Mouse (Mus musculus): ENCODE results near the gene Upk3bl. TPM values are rescaled to one million over a fixed set of nuclear protein-coding genes. Genes with fewer than 3 reads are reported as not detected.
A peak's percentile ranks its signal among the peaks of the same experiment; 100 is the strongest.

Upk3bl gene
- polyA plus RNA-seq (2015; fragmentation: Nextera tagmentation; extraction: Ambion mirVana) = 5.4 and 8.7 TPM in 2 replicates

DNA sequence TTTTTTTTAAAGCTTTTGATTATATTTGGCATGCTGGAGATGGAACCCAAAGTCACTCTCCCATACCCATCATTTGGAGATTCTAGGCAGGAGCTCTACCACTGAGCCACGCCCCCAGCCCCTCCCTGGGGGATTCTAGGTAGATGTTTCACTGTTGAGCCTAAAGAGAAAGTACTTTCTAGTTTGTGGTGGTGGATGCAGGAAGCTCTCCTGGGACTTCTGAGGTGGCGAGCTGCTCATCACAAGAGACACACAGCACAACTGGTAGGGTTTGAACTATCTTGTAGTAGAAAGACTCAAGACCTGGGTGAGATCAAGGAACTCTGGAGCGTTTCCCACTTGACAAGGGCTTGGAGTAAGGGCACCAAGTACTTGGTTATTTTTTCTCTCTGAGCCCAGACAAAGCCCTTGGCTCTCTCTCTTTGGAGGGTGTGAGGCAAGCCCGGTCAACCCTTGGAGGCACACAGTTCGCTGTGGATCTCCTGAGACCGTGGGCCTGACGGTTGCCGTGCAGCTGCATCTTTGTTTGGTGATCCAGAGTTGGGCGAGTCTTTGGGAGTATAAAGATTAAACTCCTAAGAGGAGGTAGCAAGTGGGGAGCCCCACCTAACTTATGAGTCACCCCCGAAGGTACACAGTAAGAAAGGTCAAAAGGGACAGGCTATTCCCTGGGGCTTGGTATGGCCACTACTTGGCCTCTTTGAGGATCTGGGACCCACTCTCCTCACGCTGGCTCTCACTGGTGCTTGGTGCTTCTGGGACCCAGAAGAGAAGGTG is at the start of gene Upk3bl:
TSS of gene Upk3bl (plus strand) at position 192 of the 777 bp plus-strand sequence.
- Histone ChIP-seq H3K36me3 (ENCODE audit: control insufficient read depth, insufficient read depth, low read length) (no peaks in the 10 kb centered on the region), H3K4me2 (ENCODE audit: low read depth, low read length) (no peak within 1 kb of the TSS), H3K4me3 (ENCODE audit: low read length) (no peak within 1 kb of the TSS), H3K27me3 (ENCODE audit: control insufficient read depth, insufficient read depth, low read depth, low read length) (no peaks in the 10 kb centered on the region; the same call in 1 of the 2 replicates), H3K9me3 (ENCODE audit: control insufficient read depth, low read length) (no peaks in the 10 kb centered on the region), H3K4me1 (replicated peaks; ENCODE audit: control insufficient read depth, insufficient read depth, low read length) (peaks cover 16% of the 10 kb centered on the region), H3K9ac (ENCODE audit: low read length) (no peak within 1 kb of the TSS), H3K27ac (ENCODE audit: low read length) (peak within 1 kb of the TSS; percentile 65)
- ATAC-seq (ENCODE audit: low read depth) = no peak
- 85% methylated on average over 11 of the region's 11 CpGs for WGBS

DNA sequence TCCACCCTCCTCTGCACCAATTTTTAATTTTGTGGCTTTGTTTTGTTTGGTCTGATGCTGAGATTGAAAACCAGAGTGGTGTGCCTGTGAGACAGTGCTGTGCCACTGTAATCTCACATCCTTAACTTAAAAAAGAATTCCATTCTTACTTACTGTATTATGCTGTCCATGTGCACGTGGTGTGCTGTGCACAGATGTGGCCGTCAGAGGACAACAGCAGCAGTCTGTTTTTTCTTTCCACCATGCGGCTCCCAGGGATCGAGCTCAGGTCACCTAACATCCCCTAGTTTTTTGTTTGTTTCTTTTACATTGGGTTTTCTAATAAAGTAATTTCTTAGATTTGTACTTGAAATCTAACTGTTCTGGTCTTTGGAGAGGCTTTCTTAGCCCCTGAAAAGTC is 49.8 kb upstream of the Upk3bl start:
- Histone ChIP-seq H3K36me3 (ENCODE audit: control insufficient read depth, insufficient read depth, low read length) (peaks cover 13% of the 10 kb centered on the region), H3K9me3 (ENCODE audit: control insufficient read depth, low read length) (no peaks in the 10 kb centered on the region), H3K4me3 (ENCODE audit: low read length) (no peak overlapping the region), H3K4me2 (ENCODE audit: low read depth, low read length) (no peak overlapping the region), H3K9ac (ENCODE audit: low read length) (no peak overlapping the region), H3K27ac (ENCODE audit: low read length) (no peak overlapping the region), H3K27me3 (ENCODE audit: control insufficient read depth, insufficient read depth, low read depth, low read length) (no peaks in the 10 kb centered on the region), H3K4me1 (replicated peaks; ENCODE audit: control insufficient read depth, insufficient read depth, low read length) (peaks cover 3% of the 10 kb centered on the region; the same call in 1 of the 2 replicates)
- no peak for ATAC-seq (ENCODE audit: low read depth)
- 78% methylated on average over 4 of the region's 4 CpGs for WGBS

DNA sequence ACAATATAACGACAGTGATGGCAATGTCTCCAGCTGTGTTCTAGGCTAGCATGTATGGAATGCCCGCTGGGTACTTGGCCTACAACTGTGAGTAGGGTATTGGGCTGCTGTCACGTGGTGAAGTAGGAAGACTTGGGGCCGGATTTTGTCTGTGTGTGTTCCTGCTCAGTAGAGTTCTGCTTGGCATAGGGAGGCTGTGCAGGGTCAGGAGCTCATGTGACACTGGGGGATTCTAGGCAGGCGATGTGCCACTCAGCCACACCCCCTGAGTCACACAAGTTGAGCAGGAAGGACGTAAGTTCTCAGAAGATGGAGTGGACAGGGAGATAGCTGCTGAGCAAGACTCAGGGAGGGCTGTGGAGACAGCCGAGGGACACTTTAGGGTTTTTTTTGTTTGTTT is 46.5 kb upstream of the Upk3bl start:
- peaks cover 2% of the 10 kb centered on the region; the same call in 1 of the 2 replicates for H3K4me1 ChIP-seq (replicated peaks; ENCODE audit: control insufficient read depth, insufficient read depth, low read length)
- H3K4me2 ChIP-seq (ENCODE audit: low read depth, low read length) = no peak overlapping the region
- H3K36me3 ChIP-seq (ENCODE audit: control insufficient read depth, insufficient read depth, low read length) = peaks cover 16% of the 10 kb centered on the region
- no peak for ATAC-seq (ENCODE audit: low read depth)
- H3K4me3 ChIP-seq (ENCODE audit: low read length) = no peak overlapping the region
- H3K27me3 ChIP-seq (ENCODE audit: control insufficient read depth, insufficient read depth, low read depth, low read length) = no peaks in the 10 kb centered on the region
- WGBS = 69% methylated on average over 7 of the region's 7 CpGs
- no peaks in the 10 kb centered on the region for H3K9me3 ChIP-seq (ENCODE audit: control insufficient read depth, low read length)
- H3K27ac ChIP-seq (ENCODE audit: low read length) = no peak overlapping the region
- no peak overlapping the region for H3K9ac ChIP-seq (ENCODE audit: low read length)

DNA sequence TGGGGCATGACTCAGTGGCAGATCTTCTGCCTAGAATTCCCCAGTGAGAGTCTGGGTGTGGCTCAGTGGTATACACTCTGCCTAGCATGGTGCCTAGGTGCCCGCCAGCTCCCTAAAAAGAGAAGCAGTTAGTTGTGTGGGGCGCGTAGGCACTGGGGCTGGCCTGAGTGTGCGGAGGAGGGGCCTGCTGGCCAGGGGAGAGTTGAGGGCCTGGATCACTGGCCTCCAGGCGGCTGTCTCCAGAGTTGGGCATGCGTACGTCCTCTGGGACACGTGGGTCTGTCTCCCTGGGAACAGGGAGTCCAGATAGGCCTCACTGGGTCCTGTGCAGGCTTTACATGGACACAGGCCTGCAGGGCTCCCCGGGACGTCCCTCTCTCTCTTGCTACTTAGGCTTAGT is 39.4 kb upstream of the Upk3bl start:
- Histone ChIP-seq H3K4me3 (ENCODE audit: low read length) (no peak overlapping the region), H3K9me3 (ENCODE audit: control insufficient read depth, low read length) (no peaks in the 10 kb centered on the region), H3K36me3 (ENCODE audit: control insufficient read depth, insufficient read depth, low read length) (peaks cover 21% of the 10 kb centered on the region), H3K9ac (ENCODE audit: low read length) (peak overlapping the region; percentile 32; the same call in 1 of the 2 replicates), H3K27ac (ENCODE audit: low read length) (peak overlapping the region; percentile 84), H3K4me1 (replicated peaks; ENCODE audit: control insufficient read depth, insufficient read depth, low read length) (peaks cover 21% of the 10 kb centered on the region), H3K27me3 (ENCODE audit: control insufficient read depth, insufficient read depth, low read depth, low read length) (no peaks in the 10 kb centered on the region), H3K4me2 (ENCODE audit: low read depth, low read length) (no peak overlapping the region)
- peak; percentile 26; the same call in 1 of the 2 replicates for ATAC-seq (ENCODE audit: low read depth)
- WGBS = 78% methylated on average over 10 of the region's 10 CpGs

DNA sequence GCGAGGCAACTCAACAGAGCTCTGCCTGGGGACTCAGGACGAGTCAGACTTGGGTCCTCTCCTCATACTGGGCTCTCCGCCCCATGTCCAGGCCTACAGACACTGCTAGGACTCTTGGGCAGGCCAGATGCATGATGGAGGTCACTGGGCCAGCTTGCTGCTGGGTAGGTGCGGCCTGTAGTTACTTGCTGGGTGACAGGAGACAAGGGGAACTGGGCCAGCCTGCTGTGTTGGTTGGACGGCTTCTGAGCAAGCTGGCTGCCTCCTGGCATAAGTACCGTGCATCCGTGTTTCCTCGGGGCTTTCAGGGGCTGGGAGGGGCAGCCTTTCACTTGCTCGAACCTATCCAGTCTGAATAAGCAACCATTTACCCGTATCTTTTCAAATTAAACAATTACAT is 38.7 kb upstream of the Upk3bl start:
- no peak overlapping the region for H3K4me3 ChIP-seq (ENCODE audit: low read length)
- 71% methylated on average over 10 of the region's 10 CpGs for WGBS
- 0 out of 2 replicates have a peak overlapping the region, but pooled peaks have one; percentile 23 for H3K9ac ChIP-seq (ENCODE audit: low read length)
- peaks cover 22% of the 10 kb centered on the region for H3K36me3 ChIP-seq (ENCODE audit: control insufficient read depth, insufficient read depth, low read length)
- ATAC-seq (ENCODE audit: low read depth) = peak; percentile 29; the same call in 1 of the 2 replicates
- H3K27ac ChIP-seq (ENCODE audit: low read length) = peak overlapping the region; percentile 84
- no peak overlapping the region for H3K4me2 ChIP-seq (ENCODE audit: low read depth, low read length)
- no peaks in the 10 kb centered on the region for H3K27me3 ChIP-seq (ENCODE audit: control insufficient read depth, insufficient read depth, low read depth, low read length)
- peaks cover 23% of the 10 kb centered on the region for H3K4me1 ChIP-seq (replicated peaks; ENCODE audit: control insufficient read depth, insufficient read depth, low read length)
- H3K9me3 ChIP-seq (ENCODE audit: control insufficient read depth, low read length) = no peaks in the 10 kb centered on the region

DNA sequence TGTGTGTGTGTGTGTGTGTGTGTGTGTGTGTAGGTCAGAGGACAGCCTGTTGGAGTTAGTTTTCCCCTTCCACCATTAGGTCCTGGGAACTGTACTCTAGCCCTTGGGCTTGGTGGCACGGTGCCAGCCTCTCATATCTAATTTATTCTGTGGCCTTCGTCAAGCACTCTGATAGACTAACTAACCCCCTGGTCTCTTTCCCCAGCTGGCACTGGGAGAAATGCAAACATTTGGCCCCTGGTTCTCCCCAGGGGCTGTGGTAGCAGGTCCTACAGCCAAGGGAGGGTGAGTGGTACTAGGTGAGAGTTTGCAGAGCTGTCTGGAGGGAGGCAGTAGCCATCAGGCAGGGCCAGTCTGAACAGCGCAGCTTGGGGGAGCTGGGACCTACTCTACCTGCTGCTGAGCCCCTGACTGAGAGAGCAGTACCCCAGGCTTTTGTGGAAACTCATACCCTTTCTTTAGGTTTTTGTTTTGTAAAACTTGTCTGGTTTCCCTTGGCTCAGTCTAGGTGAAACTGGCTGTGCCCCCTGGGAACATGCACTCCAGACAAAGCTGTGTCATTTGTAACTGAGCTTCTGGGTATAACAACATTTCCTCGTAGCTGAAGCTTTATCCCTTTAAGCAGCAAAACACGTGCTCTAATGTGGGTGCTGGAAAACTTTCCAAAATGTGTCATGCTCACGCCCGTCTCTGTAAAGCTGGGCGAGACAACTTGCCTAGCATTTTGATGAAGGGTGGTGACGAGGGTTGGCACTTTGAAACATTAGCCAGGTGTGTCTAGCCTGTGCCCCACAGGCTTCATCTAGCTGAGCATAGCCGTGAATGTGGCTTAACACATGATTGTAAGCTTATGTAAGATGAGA is 38.0 kb upstream of the Upk3bl start:
- Histone ChIP-seq H3K27me3 (ENCODE audit: control insufficient read depth, insufficient read depth, low read depth, low read length) (no peaks in the 10 kb centered on the region), H3K27ac (ENCODE audit: low read length) (peak overlapping the region; percentile 84), H3K36me3 (ENCODE audit: control insufficient read depth, insufficient read depth, low read length) (peaks cover 21% of the 10 kb centered on the region; the same call in 1 of the 2 replicates), H3K9ac (ENCODE audit: low read length) (no peak overlapping the region), H3K4me1 (replicated peaks; ENCODE audit: control insufficient read depth, insufficient read depth, low read length) (peaks cover 23% of the 10 kb centered on the region), H3K9me3 (ENCODE audit: control insufficient read depth, low read length) (no peaks in the 10 kb centered on the region), H3K4me3 (ENCODE audit: low read length) (no peak overlapping the region), H3K4me2 (ENCODE audit: low read depth, low read length) (no peak overlapping the region)
- ATAC-seq (ENCODE audit: low read depth) = peak; percentile 72
- WGBS = 67% methylated on average over 10 of the region's 10 CpGs

DNA sequence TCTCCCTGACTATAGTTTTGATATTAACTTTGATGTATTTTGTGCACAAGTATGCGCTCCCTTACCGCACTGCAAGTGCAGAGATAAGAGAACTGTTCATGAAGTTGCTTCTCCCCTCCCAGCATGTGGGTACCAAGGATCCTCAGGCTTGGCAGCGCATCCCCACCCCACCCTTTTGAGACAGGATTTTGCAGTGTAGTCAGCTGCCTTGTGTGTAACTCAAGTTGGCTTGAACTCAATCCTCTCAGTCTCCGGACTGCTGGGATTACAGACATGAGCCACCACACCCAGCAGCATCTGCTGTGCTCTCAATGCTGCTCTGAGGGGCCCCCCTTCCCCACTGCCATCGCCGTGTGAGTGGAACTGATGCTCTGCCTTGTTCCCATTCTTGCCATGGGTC is 37.0 kb upstream of the Upk3bl start:
- Histone ChIP-seq H3K4me1 (replicated peaks; ENCODE audit: control insufficient read depth, insufficient read depth, low read length) (peaks cover 23% of the 10 kb centered on the region), H3K9me3 (ENCODE audit: control insufficient read depth, low read length) (no peaks in the 10 kb centered on the region), H3K27me3 (ENCODE audit: control insufficient read depth, insufficient read depth, low read depth, low read length) (no peaks in the 10 kb centered on the region), H3K27ac (ENCODE audit: low read length) (peak overlapping the region; percentile 84), H3K4me2 (ENCODE audit: low read depth, low read length) (no peak overlapping the region), H3K9ac (ENCODE audit: low read length) (no peak overlapping the region), H3K36me3 (ENCODE audit: control insufficient read depth, insufficient read depth, low read length) (peaks cover 12% of the 10 kb centered on the region; the same call in 1 of the 2 replicates), H3K4me3 (ENCODE audit: low read length) (no peak overlapping the region)
- ATAC-seq (ENCODE audit: low read depth) = no peak
- 77% methylated on average over 6 of the region's 6 CpGs for WGBS

DNA sequence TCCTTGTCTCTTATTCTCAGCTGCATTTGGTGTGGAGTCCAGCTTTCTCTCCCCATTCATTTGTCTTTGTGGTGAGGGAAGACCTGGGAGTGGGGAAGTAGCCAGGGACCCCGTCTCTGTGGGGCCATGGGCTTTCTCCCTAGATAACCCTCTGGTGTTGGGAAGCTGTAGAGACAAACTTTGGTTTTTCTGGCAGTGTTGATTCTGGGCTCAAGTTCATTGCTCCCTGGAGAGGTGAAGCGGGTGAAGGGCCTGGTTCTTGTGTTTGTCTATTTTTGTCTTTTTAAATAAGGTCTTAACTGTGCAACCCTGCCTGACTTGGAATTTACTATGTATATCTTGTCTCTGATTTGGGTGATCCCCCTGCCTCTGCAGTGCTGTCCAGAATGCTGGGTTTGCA is 35.6 kb upstream of the Upk3bl start:
- Histone ChIP-seq H3K4me3 (ENCODE audit: low read length) (no peak overlapping the region), H3K4me2 (ENCODE audit: low read depth, low read length) (no peak overlapping the region), H3K36me3 (ENCODE audit: control insufficient read depth, insufficient read depth, low read length) (0 out of 2 replicates have a peak, but pooled peaks cover 4% of the 10 kb centered on the region), H3K9ac (ENCODE audit: low read length) (no peak overlapping the region), H3K4me1 (replicated peaks; ENCODE audit: control insufficient read depth, insufficient read depth, low read length) (peaks cover 23% of the 10 kb centered on the region), H3K27ac (ENCODE audit: low read length) (no peak overlapping the region), H3K9me3 (ENCODE audit: control insufficient read depth, low read length) (no peaks in the 10 kb centered on the region), H3K27me3 (ENCODE audit: control insufficient read depth, insufficient read depth, low read depth, low read length) (no peaks in the 10 kb centered on the region)
- no peak for ATAC-seq (ENCODE audit: low read depth)
- WGBS = 67% methylated on average over 2 of the region's 2 CpGs

DNA sequence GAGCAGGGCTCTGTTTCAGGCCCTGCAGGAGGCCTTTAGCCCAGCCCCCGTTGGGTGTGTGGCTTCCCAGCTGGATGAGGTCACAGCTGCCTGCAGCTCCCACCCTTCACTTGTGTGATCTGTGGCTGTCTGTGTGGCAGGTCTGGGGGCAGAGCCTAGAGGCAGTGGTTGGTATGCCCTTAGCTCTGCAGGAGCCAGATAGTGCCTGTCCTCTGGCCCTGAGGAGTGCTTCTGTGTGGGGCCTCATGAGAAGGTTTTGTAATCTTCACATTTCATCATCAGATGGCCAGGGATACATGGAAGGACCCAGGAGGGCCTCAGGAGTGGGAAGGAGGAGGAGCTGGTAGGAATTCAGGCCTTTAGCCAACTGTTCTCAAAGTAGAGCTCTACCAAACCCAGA is 34.4 kb upstream of the Upk3bl start:
- H3K4me2 ChIP-seq (ENCODE audit: low read depth, low read length) = no peak overlapping the region
- H3K4me1 ChIP-seq (replicated peaks; ENCODE audit: control insufficient read depth, insufficient read depth, low read length) = peaks cover 23% of the 10 kb centered on the region
- no peaks in the 10 kb centered on the region for H3K9me3 ChIP-seq (ENCODE audit: control insufficient read depth, low read length)
- H3K4me3 ChIP-seq (ENCODE audit: low read length) = no peak overlapping the region
- no peak overlapping the region for H3K27ac ChIP-seq (ENCODE audit: low read length)
- 0 out of 2 replicates have a peak, but pooled peaks cover 4% of the 10 kb centered on the region for H3K36me3 ChIP-seq (ENCODE audit: control insufficient read depth, insufficient read depth, low read length)
- 12% methylated on average over 1 of the region's 1 CpGs for WGBS
- no peak overlapping the region for H3K9ac ChIP-seq (ENCODE audit: low read length)
- peak; percentile 39; the same call in 1 of the 2 replicates for ATAC-seq (ENCODE audit: low read depth)
- H3K27me3 ChIP-seq (ENCODE audit: control insufficient read depth, insufficient read depth, low read depth, low read length) = no peaks in the 10 kb centered on the region

Data from lung, embryonic 16.5 days (tissue).